Mouse (Mus musculus) monocyte, adult 59 days (primary cell): ENCODE data around the gene Glb1l. TPM values are rescaled to one million over a fixed set of nuclear protein-coding genes. Genes with fewer than 3 reads are reported as not detected.

Experiments used
- total RNA-seq, 2 experiments: library from RNA; stranded (reverse); gene quantifications; one replicate each; pipeline ENCODE4 v1.2.4; 2023

The Glb1l gene
- total RNA-seq, result 10 to 100 TPM; 21.6 to 24.5 TPM

DNA sequence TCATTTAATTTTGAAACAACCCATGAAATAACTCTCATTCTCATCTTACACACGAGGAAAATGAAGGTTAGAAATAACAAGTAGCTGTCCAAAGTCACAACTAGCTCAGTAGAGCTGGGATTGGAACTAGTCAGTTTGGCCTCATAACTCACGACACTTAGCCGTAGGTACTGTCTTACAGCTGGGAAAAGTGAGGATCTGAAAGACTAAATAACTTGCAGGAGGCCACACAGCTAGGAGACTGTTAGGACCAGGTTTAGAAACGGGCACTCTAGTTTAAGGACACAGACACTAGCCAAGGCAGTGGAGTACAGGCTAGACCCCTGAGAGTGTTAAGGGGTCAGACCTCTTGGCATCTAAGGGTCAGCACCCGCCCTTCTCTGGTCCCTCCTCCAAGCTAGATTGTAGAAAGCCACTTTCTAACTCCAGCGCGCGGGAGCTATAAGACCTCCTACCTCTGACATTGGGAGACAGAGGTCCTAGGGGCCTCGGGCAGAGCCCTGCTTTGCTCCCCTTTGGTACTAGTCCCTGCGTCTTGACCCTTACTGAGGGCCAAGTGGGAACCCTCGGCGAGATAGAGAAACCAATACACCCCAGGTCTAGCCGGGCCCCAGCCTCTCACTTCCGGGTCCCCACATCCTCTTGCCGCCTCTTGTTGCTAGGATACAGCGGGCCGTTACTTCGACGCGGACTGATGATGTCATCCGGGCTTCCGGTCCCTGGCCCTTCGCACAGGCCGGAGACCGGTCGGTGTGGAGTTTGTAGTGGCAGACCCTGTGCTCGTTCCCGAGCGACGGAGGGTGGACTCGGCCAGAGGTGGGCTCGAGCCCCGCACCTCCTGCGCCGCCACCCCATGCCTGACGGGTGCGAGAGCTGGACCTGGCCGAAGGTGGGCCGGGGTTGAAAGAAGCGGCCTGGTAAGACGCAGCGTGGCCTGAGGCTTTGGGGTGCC is at the start of gene Glb1l, which contains the start of gene Stk16:
Glb1l (minus strand) TSS at position 678 of the 952 bp plus-strand sequence.
Stk16 (plus strand) TSS at position 703 of the 952 bp plus-strand sequence.

DNA sequence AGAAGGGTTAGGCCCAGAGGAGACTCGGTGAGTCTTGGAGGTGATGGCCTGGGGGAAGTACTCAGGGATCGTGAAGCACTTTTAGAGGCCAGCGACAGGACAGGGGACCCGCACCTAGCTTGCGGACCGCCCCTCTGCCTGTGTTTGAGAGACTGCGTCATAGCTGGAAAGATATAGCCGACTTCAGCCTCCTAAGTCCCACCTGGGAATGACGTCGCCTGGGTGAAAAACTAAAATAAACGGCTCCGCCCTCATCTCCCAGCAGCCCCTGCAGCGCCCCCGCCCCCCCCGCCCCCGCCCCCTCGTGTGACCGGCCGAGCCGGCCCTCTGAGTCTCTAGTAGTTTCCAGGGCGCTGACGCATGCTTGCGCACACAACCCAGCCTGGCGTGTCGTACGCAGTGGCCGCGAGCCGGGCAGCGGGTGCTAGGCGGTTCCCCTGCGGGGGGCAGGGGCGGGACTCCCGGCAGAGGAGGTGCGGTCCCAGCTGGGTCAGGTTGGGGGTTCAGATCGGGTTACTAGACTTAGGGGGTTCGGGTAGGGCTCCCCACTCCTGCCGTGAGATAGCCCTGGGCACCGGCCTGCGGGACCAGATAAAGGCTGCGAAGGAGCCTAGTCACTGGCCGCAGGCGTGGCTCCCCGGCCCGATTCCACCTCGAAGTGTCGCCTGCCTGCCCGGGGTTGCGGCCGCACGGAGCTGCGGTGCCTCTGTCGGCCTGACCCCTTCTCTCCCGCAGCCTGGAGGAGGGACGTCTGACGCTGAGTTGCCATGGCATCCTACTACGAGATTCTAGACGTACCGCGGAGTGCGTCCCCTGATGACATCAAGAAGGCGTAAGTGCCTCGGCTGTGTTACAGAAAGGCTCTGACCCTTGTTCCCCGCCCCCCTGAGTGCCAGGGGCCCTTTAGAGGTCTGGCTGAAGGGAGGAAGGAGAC is 25.8 kb upstream of the Glb1l start, which contains the start of gene Dnajb2:
Dnajb2 (plus strand) TSS at position 290 of the 934 bp plus-strand sequence.

DNA sequence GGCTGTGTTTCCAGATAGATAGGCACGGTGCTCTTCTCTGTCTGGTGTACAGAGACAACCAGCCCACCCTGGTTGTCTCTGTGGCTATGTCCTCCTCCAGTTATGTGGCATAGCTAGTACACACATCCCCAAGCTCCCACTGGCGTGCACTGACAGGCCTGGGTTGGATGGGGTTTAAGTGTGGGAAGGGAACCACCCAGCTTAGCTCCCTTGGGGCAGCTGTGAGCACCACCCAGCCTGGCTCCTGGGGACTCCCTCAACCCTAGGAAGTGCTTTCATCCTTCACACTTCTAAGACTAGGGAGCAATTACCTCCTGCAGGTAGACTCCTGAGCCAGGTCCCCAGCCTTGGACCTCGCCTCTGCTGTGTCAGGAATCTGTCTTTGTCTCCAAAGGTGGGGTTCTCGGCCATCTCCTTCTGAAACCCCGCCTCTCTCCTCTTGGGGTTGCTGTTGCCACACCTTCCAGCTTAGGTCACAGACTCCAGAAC is 21.1 kb upstream of the Glb1l start, which contains the start of gene A630095N17Rik:
A630095N17Rik (minus strand) TSS at position 439 of the 489 bp plus-strand sequence.

DNA sequence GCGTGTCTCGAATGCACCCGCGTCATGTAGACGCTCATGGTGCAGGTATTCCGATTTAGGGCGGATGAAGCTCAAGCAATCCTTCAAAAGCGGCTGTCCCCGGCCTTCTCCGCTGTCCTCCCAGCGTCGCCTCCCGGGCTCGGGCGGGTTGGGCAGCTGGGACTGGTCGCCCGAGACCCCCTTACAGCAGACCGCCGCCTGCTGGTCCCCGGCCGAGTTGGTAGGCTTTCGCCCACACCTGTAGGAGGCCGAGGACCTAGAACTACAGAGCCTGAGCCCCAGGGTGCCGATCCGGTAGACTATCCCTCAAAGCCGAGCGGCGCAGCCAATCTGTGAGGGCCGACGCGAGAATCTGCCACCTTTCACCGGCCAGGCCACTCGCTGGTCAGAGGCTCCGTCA is 8.9 kb upstream of the Glb1l start, which contains the start of gene Tuba4a:
Tuba4a (minus strand) TSS at position 335 of the 400 bp plus-strand sequence.

DNA sequence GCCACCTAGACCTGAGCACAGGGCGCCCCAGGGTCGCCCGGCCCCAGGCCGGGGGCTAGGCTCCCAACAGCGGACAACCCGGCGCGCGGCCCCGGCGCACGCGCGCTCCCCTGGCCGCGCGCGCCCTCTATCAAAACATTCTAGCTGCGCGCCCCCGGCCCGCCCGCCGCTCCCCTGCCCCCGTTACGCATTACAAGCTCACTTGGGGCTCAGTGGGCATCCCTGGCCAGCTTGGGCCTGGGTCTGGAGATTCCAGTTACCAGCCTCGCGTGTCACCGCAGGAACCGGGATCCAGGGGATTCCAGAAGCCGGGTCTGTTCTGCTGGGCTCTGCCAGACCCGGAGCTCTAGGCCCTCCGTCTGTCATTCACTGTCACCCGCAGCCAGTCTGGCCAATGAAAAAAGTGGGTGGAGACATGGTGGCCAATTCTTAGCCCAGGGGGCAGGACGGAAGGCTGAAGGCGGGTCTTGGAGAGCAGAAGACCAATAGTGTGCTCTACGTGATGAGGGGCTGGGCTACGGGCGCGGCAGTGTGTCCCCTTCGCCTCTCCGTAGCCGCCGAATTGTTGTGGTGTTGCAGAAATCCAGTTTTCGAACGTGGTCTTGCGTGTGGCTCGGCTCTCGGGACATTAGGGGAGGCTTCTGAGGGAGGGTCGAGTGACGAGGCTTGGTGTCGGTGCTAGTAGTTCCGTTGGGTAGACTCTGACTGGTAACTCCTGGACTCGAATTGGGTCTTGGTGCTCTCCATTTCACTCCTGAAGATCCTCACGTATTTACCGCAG is 18.8 kb downstream of the Glb1l start, which contains the start of the genes Ankzf1 and Atg9a:
Ankzf1 (plus strand) TSS at position 530 of the 781 bp plus-strand sequence.
Atg9a (minus strand) TSS at position 575 of the 781 bp plus-strand sequence.

DNA sequence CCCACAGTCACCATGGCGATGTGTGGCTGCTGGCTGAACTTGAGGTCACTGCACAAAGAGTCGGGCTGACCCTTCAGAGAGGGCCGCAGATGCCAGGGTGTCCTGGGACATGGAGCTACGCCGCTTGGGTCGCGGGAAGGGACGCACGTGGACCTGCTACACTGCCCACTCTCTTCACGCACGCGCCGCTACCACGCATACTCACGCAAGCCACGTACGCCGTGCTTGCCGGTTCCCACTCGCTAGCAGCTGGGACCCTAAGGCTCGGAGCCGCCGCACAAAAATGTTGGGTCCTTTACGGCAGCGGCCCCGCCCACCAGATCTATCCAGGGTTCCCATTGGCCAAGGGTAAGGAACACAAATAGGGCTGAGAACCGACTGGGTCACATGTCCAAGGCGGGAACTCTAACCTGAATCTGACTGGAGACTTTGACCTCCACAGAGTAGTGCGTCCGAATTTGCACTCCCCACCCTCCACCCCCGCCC is 30.5 kb downstream of the Glb1l start, which contains the start of gene Abcb6:
Abcb6 (minus strand) TSS at position 288 of the 486 bp plus-strand sequence.

DNA sequence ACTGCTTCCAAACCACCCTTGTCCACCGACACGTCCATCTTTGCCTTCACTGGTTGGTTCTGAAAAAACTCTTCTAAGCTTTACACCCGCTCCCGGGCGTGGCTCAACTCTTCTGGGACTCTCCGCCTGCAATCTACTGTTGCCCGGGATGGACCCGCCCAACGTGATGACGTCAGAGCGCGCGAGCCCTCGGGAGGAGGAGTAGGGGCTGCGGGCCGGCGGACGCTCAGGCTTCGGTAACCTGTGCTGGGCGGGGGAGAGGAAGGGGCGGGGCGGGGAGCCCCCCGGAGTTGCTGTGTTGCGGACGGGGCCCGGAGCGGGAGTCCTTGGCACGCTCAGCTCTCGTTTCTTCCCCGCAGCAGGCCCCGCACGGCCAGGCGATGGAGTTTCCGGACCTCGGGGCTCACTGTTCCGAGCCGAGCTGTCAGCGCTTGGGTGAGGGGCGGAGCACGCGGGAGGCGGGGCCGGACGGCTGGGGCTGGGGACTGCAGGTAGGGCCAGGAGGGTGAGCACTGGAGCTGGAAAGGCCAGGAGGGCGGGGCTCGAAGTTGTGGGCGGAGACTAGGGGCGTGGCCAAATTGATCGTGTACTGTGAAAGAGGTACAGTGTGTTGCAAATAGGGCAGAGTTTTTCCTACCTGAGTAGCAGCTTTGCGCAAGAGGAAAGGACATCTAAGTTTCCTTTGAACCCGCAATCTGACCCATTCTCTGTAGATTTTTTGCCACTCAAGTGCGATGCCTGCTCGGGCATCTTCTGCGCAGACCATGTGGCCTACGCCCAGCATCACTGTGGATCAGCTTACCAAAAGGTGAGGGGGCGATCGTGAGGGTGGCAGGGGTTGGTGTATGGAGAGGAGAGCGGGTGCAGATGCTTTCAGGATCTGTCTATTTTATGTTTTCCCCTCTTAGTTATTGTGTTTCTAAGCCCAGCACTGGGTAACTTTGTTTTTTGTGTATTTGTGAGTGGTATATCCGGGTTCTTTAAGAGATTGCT is 41.8 kb downstream of the Glb1l start, which contains the start of gene Zfand2b:
Zfand2b (plus strand) TSS at position 175 of the 993 bp plus-strand sequence.

Other genes with a start within 250 kb of the Glb1l start
- gene Nhej1, start 85.6 kb downstream of the Glb1l start, total RNA-seq, result 1 to 10 TPM; 4.4 to 4.8 TPM
- gene Slc23a3, start 76.9 kb downstream of the Glb1l start, total RNA-seq, result 1 to 10 TPM; 1.2 TPM
- gene Cnppd1, start 68.1 kb downstream of the Glb1l start, total RNA-seq, result 100 to 1,000 TPM; 115 to 119 TPM
- gene Retreg2, start 68.0 kb downstream of the Glb1l start, total RNA-seq, result 10 to 100 TPM; 66.3 to 67.3 TPM
- 10 to 100 TPM; 46.1 to 59.1 TPM for gene Zfand2b, start 42.2 kb downstream of the Glb1l start, total RNA-seq
- 1 to 10 TPM; 3.4 to 4.9 TPM for gene Abcb6, start 30.4 kb downstream of the Glb1l start, total RNA-seq
- 10 to 100 TPM; 20.9 to 22.2 TPM for gene Ankzf1, start 18.7 kb downstream of the Glb1l start, total RNA-seq
- 10 to 100 TPM; 51.1 to 58.9 TPM for gene Atg9a, start 18.6 kb downstream of the Glb1l start, total RNA-seq
- gene Stk16, start within 50 bp of the Glb1l start, total RNA-seq, result 10 to 100 TPM; 84.4 to 86.3 TPM
- gene Tuba4a, start 9.1 kb upstream of the Glb1l start, total RNA-seq, result 10 to 100 TPM; 66.8 to 88.0 TPM
- not detected for gene A630095N17Rik, start 21.3 kb upstream of the Glb1l start, total RNA-seq
- gene Dnajb2, start 25.6 kb upstream of the Glb1l start, total RNA-seq, result 10 to 100 TPM; 16.5 to 20.4 TPM
- gene Ptprn, start 53.7 kb upstream of the Glb1l start, total RNA-seq, result not detected
- gene Resp18, start 67.6 kb upstream of the Glb1l start, total RNA-seq, result not detected
- 10 to 100 TPM; 39.5 to 46.6 TPM for gene Dnpep, start 107.2 kb upstream of the Glb1l start, total RNA-seq
- under 1 TPM in 1 of 2 experiments, not detected in 1; 0.42 TPM for gene Des, start 149.5 kb upstream of the Glb1l start, total RNA-seq
- not detected for gene Speg, start 164.5 kb upstream of the Glb1l start, total RNA-seq
- 10 to 100 TPM; 70.8 to 74.7 TPM for gene Gmppa, start 225.1 kb upstream of the Glb1l start, total RNA-seq
- not detected for gene Asic4, start 239.6 kb upstream of the Glb1l start, total RNA-seq